Mouse (Mus musculus) kidney, adult 11 months (tissue): ENCODE measurements around the gene Plxna1.

Source experiments
- DNase-seq: peaks from one replicate; pipeline ENCODE4 v3.0.0; 2022

Gene Plxna1

DNA sequence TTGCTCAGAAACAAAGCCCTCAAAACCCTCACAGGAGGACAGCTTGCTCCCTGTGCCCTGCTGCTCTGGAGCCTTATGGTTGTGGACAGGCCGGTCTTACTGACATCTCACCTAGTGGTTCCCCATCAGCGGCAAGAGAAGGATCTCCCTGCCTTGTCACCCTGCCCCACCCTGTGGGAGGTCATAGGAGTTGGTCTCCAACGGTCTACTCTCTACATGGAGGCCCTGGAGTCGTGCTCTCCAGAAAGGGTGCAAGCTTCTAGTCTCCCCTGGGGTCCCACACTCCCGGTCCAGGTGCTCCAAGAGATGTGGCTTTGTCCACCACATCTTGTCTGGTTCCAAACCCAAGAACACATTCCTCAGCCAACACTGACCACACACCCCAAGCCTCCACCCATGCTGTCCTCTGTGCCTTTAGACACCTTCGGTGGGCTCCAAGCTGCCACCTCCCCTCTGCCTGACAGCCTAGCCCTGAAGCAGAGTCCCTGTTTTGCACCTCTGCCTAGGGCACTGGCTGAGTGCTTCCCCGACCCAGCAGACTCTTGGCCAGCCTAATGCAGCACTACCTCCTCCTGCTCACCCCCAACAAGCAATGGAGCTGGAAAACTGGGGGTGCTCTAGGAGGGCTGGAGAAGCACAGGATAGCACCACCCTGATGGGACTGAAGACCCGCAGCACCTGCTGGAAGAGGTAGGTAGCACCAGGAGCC lies 1.6 kb downstream of the Plxna1 start:
- DNase-seq = no peak

DNA sequence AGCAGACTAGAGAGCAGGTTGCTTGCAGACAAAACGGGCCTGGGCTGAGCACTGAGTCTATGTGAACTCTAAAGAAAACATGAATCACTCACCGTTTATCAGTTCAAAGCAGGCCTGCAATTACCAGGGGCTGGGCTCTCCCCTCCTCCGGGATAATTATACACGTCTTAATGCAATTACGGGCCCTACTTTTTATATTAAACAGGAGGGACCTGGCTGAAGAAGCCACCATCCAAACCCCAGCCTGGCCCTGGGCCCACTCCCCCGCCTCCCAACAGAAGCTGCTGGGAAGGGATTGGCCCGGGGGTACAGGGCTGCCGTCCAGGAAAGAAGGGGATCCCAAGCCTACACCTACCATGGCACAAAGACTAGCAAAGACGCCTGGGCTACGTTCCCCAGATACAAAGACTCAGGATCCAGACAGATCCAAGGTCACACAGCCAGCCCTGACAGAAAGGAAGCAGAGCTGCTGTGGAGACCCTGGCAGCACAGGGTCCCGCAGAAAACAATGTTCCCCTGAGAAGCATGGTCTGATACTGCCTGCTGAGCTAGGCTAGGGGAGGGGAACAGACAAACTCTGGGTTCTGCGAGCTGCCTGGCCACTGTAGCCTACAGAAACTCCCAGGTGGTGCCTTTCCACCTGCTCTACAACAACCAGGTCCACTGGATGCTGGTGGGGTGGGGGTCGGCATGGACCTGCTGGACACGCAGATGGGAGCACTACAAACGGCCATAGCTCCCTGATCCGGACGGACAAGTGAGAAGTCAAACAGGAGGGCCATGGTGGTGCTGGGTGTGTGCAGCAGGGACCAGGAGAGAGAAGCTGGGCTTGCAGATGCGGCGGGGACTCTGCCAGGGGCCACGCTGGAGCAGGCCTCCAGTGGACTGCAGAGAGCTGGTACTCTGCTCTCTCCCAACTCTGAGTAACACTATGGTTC lies 2.4 kb downstream of the Plxna1 start:
- DNase-seq = no peak

DNA sequence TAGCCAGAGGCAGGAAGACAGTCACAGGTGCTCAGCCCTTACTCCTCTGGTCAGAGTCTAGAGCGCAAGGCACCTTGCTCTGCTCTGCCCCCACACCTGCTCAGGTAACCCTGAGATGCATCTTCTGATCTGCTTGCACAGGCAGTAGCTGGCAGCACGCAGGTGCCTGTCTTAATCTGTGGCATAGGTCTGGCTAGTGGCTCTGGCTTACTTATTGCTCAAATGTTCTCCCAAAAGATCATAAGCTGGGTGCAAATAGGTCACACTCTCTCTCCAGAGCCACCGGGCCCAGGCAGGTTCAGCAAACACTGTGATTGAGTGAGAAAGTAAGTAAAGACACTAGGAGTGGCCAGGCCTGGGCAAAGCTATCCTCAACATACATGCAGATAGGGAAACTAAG lies 3.2 kb downstream of the Plxna1 start:
- no peak for DNase-seq

- DNase-seq = no peak
Measured at GRCm38 (mm10) chr6:89355661-89356060, 6.8 kb downstream of the Plxna1 start.

GRCm38 (mm10) chr6:89354726-89355125 lies 7.7 kb downstream of the Plxna1 start:
- DNase-seq = no peak

- DNase-seq = no peak
Measured at GRCm38 (mm10) chr6:89354076-89354475, 8.3 kb downstream of the Plxna1 start.

DNA sequence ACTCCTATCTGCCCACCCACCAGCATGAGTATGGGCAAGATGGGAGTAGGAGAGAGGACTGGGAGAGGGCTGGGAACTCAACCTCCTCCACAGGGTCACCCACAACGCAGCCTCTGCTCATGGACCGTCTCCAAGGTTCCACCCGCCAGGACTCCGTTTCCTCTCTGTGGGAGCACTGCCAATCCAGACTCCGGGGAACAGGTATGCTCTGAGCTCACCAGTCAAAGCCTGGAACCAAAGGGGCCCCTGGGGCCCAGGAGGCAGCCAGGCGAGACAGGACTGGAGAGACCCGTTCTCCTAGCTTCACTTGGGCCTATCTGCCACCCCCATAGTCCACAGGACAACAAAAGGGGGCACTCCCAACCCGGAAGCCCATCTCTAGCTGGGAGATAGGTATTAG lies 9.3 kb downstream of the Plxna1 start:
- DNase-seq = peak; percentile 76

DNA sequence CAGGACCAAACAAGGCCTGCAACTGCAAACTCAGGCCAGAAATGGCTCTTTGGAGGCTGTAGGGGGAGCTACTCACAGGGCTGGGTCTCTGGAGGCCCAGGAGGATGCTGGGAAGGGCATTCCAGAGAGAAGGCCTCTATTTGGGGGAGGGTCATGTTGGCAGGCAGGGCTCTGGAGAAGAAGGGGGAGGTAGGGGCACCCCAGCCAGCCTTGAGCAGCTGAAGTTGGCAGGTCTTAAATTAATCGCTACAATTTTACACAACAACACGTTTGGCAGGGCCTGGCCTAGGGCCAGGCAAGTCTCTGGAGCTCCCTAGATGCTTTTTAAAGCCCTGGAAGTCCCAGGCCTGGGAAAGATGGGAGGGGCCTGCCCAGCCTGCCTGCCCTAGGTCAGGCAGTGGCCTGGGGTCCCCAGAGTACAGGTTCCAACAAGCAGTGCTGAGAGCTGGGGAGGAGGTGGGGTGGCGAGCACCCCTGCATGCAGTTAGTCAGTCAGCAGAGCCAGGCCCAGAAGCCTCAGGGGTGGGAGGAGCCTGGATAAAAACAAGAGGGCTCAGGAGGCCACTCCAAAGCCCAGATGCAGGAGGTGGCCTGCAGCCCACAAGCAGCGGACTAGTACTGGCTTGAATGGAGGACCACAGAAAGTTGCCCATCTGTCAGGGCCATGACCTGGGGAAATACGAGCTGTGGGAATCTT lies 10.8 kb downstream of the Plxna1 start:
- peak; percentile 83 for DNase-seq

DNA sequence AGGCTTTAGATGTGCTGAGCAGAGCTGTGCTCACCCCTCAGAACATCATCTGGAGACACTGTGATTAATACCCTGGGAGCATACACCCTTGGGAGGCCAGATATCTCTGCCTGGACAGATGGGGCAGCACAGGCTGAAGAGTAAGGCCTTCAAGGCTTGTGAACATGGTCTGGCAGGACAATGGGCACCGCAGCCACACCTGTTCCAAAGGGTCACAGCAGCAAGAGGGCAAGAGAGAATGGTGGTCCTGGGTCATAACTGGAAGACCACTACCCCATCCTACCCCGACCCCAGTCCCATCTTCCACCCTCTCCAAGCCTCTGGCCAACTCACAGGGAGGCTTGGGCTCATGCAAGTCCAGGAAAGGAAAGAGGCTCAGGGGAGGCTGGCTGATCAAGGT lies 11.9 kb downstream of the Plxna1 start:
- DNase-seq = no peak

DNA sequence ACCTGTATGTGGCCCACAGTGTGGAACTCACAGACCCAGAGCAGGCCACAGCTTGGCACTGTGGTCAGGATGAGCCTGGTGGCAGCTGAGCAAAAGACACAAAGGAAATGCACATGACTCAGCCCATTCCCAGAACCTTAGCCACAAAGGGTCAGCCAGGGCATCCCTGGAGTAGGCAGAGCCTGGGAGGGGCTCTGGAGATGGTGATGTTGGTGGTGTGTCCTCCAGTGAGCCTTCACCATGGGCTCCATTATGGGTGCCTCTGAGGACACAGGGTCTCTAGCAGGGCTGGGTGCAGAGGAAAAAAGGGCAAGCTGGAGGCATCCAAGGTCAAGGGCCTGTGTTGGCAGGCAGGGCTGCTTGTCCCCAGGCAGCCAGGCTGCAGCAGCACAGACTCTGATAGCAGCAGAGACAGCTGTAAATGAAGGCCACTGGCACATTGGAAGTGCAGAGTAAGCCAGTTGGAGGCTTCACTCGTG lies 12.3 kb downstream of the Plxna1 start:
- no peak for DNase-seq

DNA sequence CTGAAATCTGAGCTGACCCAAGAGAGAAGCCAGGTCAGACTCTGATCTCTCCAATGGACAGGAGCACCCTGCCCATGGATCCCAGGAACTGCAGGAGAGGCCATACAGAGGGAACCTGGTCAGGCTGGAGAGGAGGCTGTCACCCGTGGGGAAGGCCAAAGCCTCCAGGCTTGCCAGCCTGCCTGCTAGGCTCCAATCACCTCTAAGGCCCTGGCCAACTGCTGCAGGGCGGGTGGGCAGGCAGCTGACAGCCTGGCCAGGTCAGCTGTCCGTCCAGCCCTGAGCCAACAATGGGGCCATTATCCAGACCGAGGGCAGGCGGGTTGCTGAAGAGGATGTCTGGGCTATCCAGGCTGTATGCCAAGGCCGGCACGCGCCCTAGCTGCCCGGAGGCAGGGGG lies 14.1 kb downstream of the Plxna1 start:
- no peak for DNase-seq

DNA sequence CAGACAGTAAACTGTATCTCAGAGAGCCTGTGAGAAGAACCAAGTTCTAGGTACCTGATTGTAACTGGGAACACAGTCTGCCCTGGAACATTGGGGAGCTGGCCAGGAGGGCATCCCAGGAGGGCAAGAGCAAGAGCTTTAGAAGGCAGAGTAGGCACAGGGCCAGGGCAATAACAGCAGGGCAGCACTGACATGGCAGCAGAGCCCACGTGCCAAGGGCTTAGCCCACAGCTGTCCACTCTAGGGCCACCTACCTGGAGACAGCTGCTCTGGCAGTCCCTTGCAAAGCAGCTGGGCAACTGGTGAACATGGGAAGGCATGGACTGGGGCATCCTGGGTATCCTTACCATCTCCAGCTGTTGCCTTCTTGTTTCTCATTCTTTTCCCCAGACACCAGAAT lies 14.6 kb downstream of the Plxna1 start:
- no peak for DNase-seq

DNA sequence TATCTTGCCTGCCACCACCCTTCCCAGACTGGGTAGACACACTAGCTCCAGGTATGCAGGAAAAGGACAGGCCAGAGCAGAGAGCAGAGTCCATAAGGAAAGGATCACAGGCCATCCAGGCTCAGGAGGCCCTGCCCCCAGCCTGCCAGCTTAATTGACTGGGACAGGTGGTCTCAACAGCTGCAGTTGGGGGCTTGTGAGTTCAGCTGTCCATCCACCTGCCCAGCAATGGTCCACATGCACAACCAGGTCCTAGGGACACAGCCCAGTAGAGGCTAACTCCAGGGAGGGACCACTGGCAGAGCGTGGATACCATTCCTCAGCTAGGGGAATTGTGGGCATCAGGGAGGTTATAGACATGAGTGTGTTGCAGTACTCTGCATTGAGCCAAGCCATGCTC lies 16.6 kb downstream of the Plxna1 start:
- DNase-seq = no peak

DNA sequence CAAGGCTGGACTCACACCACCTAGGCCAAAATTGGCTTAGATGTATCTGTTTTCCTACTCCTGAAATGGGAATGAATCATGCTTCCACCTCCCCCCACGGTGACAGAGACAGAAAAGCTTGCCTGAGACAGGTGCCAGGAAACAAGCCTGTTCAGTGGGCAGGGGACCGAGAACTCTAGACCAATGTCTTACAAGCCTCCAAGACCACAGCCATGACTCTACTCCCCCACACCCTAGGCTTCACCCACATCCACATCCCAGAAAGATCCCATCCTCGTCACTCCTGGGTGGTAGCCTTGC lies 17.0 kb downstream of the Plxna1 start:
- DNase-seq = no peak

- peak; percentile 94 for DNase-seq
Measured at GRCm38 (mm10) chr6:89344613-89345485, 17.6 kb downstream of the Plxna1 start.

DNA sequence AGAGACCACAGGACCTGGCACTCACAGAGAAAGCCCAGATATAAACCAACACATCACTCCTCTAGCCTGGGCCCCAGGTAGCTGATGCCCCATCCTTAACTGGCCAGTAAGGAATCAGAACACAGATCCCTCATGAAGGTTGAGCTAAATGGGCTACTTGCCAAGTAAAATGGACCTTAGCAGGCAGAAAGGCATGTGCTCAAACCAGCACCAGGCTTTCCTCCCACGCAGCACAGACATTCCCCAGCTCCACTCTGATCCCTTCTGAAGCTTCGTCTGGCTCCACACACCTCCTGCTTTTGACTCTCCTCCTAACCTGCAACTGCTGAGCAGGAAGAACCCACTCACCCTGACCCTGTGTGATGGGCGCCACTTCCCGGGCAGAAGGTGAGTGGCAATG lies 20.4 kb downstream of the Plxna1 start:
- no peak for DNase-seq

DNA sequence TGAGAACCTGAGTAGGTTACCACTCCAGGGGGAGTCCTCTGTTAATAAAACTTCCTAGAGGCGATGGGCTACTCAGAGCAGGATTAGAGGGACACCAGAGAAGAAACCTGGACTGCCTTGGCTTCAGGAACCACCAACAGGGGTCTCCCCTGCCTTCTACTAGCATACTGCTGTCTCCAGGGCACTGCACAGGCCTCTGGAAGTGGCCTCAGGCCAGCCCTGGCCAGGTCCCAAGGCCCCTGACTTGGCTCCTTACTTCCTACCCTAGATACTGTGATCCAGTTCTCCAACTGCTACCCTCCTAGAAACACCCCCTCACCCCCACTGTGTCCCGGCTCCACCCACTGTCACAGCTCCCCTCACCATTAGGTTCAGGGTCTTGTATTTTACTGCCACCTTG lies 23.0 kb downstream of the Plxna1 start:
- DNase-seq = peak; percentile 53

DNA sequence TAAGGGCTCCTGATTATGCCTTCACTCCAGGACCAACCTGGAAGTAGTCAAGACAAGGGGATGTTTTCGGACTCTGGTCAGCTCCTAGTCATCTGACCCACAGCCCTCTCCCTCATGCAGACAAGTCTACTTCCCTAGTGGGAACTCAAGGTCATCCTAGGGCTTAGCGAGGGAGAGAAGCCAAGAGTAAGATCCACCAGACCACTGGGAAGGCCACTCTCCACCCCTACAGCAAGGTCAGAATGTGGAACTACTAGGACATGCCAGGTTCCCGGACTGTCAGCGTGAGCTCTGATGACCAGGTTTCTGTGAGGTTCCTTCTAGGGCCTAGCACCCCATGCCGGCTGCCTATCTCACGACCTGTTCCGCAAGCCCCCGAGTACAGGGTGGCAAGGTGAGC lies 23.7 kb downstream of the Plxna1 start:
- no peak for DNase-seq

GRCm38 (mm10) chr6:89337574-89337973 lies 24.8 kb downstream of the Plxna1 start:
- DNase-seq = no peak

- no peak for DNase-seq
Measured at GRCm38 (mm10) chr6:89333964-89334702, 28.3 kb downstream of the Plxna1 start.

DNA sequence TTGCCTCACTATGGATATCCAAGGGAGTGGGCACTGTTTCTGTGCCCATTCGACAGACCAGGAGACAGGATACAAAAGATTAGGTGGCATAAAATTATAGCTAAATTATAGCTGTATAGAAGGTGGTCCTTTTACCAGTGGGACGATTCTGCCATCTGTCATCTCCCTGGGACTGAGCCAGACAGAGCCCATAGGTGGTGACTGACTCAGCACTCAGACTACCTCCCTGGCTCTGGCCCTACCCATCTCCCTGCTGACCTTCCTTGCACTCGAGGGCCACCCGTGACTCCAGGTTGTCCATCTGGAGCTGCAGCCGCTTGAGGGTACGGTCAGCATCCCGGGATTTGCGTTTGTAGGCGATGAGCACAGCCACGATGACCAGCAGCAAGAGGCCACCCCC lies 31.5 kb downstream of the Plxna1 start:
- DNase-seq = no peak

- DNase-seq = peak; percentile 79
Measured at GRCm38 (mm10) chr6:89328634-89329033, 33.8 kb downstream of the Plxna1 start.
